Mouse (Mus musculus) lung, adult 2 months (tissue): ENCODE data around the gene Prim2. TPM values are rescaled to one million over a fixed set of nuclear protein-coding genes. Genes with fewer than 3 reads are reported as not detected.
A peak's percentile ranks its signal among the peaks of the same experiment; 100 is the strongest.

Experiments used
- DNase-seq: peaks from one replicate; pipeline ENCODE4 v3.0.0; 2022
- H3K4me1 ChIP-seq: fragments of 200-500 bp; 2 replicates; pipeline ENCODE4 v1.6.1; 2011; ENCODE audit warnings: low read length; ENCODE audit not compliant: control insufficient read depth, insufficient read depth
- H3K4me3 ChIP-seq: fragments of 200-500 bp; replicated peaks from 2 replicates; pipeline ENCODE3; 2011; ENCODE audit warnings: low read depth, mild to moderate bottlenecking, control low read depth, low read length; ENCODE audit errors: extremely low read depth
- CTCF ChIP-seq: fragments of 200-500 bp; IDR thresholded peaks from 2 replicates; pipeline ENCODE4 v1.5.1; 2011; ENCODE audit warnings: mild to moderate bottlenecking, low read length, control low read depth; ENCODE audit not compliant: insufficient read depth
- POLR2A ChIP-seq: fragments of 200-500 bp; IDR thresholded peaks from 2 replicates; pipeline ENCODE4 v1.6.1; 2011; ENCODE audit warnings: low read depth, mild to moderate bottlenecking, control low read depth, low read length, borderline replicate concordance; ENCODE audit errors: extremely low read depth
- WGBS: fragments of 180-500 bp; shearing (Covaris S2); methylation state at CpG from one replicate; pipeline ENCODE4 v1.1.7; 2018; 5-methylcytosine and 5-hydroxymethylcytosine counted together
- polyA plus RNA-seq: library from polyadenylated mRNA; depleted of rRNA; stranded (reverse); fragments of >200 nt; gene quantifications from 2 replicates; pipeline ENCODE4 v1.2.3, GENCODE M21; 2012

Prim2 gene
- polyA plus RNA-seq, 1 experiment, result 4.0 TPM

DNA sequence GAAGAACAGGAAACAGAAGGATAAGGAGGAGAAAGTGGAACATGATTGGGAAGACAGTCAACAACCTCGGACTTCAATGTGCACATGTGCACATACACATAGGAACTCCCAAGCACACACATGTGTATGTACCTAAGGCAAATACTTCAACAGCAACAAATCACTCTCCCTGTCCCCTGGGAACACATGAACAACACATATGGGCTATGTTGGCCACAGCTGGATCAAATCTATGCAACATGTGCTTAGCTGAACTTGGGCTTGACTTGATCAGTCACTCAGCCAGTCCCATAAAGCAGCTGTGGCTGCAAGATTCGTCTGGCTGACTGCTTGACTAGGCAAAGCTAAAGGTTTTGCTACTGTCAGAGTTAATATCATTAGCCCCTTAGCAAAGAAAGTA, 19.2 kb upstream of the Prim2 start:
- Histone ChIP-seq H3K4me1 (no peaks in the 10 kb centered on the region), H3K4me3 (no peak overlapping the region)
- WGBS, result 53% methylated on average over 2 of the region's 2 CpGs
- no peak for TF ChIP-seq CTCF
- DNase-seq, result no peak

DNA sequence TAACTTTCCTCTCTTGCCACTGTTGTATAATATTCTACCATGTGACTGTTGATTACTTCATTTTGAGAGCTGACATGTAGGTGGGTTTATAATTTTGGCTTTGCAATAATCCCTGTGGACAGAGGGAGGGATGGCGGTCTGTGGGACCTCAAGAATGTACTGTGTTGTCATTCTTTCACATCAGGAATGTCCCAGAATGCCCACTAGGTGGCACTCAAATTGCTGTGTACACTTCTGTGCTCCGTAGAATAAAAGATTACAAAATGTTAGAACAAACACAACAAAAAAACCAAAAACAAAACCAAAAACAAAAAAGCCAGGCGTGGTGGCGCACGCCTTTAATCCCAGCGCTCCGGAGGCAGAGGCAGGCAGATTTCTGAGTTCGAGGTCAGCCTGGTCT, 14.9 kb upstream of the Prim2 start:
- DNase-seq, result peak; percentile 14
- no peak overlapping the region for H3K4me3 ChIP-seq
- peak; percentile 42 for TF ChIP-seq CTCF
- no peak for TF ChIP-seq POLR2A
- no peaks in the 10 kb centered on the region for H3K4me1 ChIP-seq
- 54% methylated on average over 8 of the region's 8 CpGs for WGBS

DNA sequence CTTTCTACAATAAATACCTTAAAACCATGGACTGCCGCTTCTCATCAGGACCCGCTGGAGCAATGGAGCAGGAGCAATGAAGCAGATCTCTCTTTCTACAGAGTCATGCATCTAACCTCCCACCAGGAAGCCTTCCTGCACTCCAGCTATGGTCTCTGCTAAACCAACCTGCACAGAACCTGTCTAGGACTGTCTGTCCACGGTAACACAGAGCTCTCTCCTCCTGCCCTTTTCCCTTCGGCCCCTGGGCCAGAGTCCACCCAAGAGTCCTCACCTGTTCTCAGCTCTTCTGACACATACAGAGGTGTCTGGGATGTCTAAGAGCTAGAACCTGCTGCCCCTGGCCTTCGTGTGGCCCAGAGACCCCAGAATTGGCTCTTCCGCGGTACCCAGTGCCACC, 11.3 kb upstream of the Prim2 start:
- WGBS, result 94% methylated on average over 7 of the region's 7 CpGs
- Histone ChIP-seq H3K4me1 (no peaks in the 10 kb centered on the region), H3K4me3 (no peak overlapping the region)
- no peak for TF ChIP-seq POLR2A
- no peak for TF ChIP-seq CTCF
- DNase-seq, result no peak

DNA sequence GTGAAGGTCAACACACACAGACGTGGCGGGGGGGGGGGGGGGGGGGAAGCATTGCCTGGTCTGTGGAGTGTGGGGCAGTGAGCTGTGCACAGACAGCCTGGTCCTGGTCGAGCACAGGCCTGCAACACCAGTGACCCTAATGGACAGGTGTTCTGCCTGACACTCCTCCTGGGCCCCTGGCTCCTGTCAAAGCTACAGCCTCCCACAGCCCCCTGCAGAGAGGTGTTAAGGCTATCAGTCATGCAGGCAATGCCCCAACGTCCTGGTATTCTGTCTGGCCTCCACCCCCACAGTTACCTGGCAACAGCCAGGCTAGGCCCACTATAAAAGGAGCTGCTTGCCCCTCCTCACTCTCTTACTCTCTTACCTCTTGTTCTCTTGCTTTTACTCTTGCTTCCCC, 10.8 kb upstream of the Prim2 start:
- Histone ChIP-seq H3K4me1 (no peaks in the 10 kb centered on the region), H3K4me3 (no peak overlapping the region)
- 54% methylated on average over 4 of the region's 4 CpGs for WGBS
- TF ChIP-seq CTCF (no peak), POLR2A (no peak)
- DNase-seq, result no peak

DNA sequence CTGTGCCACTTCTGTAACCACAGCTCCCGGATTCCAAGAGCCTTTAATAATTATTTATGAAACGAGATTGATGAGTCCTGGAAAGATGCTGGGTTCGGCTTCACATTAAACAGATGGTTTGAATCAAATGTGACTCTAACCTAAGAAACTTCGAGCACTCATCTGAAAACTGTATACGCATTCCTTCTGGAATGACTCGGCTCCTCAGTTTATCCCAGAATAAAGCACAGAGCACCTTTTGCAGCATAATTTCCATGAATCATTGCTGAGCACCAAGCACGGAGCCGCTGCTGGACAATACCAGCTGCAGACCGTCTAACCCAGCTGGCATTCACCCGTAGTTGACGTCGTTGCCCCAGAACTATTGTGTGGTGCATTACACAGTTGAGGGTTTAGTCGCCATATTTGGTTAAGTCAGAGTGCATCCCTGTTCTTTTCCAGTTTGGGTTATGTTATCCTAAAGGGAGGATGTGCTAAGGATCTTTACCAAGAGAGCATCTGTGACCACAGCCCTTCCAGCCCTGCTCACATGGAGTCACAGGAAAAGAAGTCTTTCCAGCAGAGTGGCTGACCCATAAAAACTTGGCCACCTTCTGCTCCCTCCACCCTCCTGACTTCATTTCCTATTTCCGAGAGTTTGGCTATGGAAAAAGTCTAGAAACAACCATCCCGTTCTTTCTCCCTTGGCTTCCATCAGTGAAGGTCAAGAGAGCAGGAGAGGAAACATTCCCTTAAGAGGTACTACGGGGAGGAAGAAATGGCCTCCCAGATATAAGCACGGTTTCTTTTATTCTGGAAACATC, 3.8 kb upstream of the Prim2 start:
- no peak overlapping the region for H3K4me3 ChIP-seq
- 57% methylated on average over 17 of the region's 17 CpGs for WGBS
- no peaks in the 10 kb centered on the region for H3K4me1 ChIP-seq
- no peak for DNase-seq
- TF ChIP-seq POLR2A (no peak), CTCF (no peak)

DNA sequence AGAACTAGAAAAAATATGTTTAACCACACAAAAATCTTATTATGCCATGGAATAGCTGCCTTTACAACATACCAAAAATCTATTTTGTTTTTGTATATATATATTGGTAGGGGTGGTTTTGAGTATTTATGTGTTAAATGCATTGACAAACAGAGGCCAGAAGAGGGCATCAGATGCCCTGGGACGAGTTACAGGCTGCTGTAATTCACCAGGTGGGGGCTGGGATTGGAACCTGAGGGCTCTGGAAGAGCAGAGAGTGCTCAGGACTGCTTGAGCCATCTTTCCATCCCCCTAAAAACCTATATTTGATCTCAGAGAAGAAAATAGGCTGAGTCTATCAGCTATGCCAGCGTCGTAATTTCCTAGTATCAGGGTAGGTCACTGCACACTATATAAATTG, 2.9 kb upstream of the Prim2 start:
- H3K4me1 ChIP-seq, result no peaks in the 10 kb centered on the region
- H3K4me3 ChIP-seq, result no peak overlapping the region
- TF ChIP-seq CTCF (peak; percentile 31; the same call in 1 of the 2 replicates), POLR2A (no peak)
- 31% methylated on average over 3 of the region's 3 CpGs for WGBS
- no peak for DNase-seq

DNA sequence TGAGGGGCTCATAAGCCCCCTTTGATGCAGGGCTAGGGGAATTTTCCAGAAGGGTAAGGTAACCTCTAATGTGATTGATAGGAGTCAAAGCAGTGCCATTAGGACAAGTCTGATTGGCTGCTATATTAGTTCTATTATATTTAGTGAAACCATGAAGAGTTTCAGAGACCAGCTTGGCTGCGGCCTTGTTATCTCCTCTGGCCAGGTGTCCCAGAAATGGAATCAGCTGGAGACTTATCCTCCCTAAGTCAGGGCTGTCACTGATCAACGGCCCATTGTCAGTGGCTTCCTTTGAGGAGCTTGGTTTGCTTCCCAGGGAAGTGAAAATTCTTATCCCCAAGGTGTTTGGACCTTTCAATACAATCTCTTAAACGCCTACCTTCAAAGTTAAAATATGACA, 2.5 kb upstream of the Prim2 start:
- WGBS, result 68% methylated on average over 3 of the region's 3 CpGs
- no peak for TF ChIP-seq POLR2A
- TF ChIP-seq CTCF, result no peak
- no peaks in the 10 kb centered on the region for H3K4me1 ChIP-seq
- H3K4me3 ChIP-seq, result no peak overlapping the region
- no peak for DNase-seq

DNA sequence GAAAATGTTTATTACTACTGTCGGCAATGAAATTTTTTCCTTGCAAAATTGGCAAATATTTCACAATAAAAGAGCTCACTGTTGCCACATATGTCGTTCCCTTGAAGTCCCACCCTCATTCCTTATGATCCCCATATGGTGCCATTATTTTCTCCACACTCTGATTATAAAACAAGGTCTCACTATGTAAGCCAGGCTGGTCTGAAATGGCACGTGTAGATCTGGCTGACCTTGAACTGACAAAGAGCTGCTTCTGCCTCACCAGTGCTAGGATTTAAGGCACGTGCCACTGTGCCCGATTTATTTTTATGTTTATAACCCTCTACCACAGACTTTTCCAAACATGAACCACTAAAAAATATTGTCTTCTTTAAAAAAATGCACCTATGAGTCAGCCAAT, 1.8 kb upstream of the Prim2 start:
- DNase-seq, result no peak
- Histone ChIP-seq H3K4me1 (no peaks in the 10 kb centered on the region), H3K4me3 (no peak overlapping the region)
- 55% methylated on average over 5 of the region's 5 CpGs for WGBS
- no peak for TF ChIP-seq CTCF
- no peak for TF ChIP-seq POLR2A

DNA sequence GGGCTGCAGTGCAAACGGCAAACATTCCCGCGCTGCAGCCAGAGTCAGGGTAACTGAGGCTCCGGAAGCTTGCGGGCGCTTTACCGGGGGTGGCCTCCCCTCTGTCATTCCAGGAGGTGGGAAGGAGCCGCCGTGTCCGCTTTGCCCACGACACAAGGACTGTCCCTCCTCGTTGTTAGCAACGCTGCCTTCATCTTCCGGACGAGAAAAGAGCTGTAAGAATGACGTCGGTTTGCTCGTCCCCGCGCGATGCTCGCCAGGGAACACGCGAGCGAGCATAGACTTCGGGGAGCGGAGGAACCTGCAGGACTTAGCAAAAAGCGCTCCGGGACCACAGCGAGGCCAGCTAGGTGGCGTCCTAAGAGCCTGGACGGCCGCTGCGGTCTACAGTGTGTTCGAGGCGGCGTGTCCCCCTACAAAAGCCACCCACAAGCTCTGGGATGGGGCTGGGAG, 595 bp upstream of the Prim2 start:
- TF ChIP-seq CTCF, result no peak
- peak; percentile 35; the same call in 1 of the 2 replicates for TF ChIP-seq POLR2A
- Histone ChIP-seq H3K4me3 (peak overlapping the region; percentile 88), H3K4me1 (no peaks in the 10 kb centered on the region)
- DNase-seq, result peak; percentile 54
- under 1% methylated on average over 37 of the region's 37 CpGs for WGBS

DNA sequence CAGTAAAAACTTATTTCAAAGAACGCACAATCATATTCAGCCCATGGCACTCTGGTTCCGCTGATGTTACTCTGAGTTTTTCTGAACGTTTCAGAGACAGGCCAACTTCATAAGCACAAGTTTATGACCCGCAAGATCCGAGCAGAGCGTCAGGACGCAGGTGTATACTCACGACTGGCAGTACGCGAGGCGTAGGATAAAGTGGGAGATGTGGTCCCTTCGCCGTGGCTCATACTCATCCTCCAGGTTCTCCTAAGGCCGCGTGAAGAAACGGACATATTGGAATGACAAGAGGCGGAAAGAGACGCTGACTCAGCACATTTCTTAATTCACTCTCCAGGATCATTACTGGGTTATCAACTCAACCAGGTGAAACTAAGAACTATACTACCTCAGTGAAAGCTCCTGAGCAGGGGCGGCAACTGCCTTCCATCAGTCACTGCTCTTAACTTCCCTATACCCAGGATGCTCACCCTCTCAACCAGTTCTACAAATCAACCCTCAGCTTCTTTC, 5.9 kb downstream of the Prim2 start:
- WGBS, result 87% methylated on average over 19 of the region's 19 CpGs
- TF ChIP-seq POLR2A (no peak), CTCF (no peak)
- DNase-seq, result no peak
- Histone ChIP-seq H3K4me1 (no peaks in the 10 kb centered on the region), H3K4me3 (no peak overlapping the region)
